Mouse (Mus musculus) kidney, adult 2 months (tissue): ENCODE measurements around the gene St13. TPM values are rescaled to one million over a fixed set of nuclear protein-coding genes. Genes with fewer than 3 reads are reported as not detected.

ENCODE experiments used
- DNase-seq: peaks from one replicate; pipeline ENCODE4 v3.0.0; 2021
- H3K27ac ChIP-seq: fragments of 200-500 bp; 2 replicates; pipeline ENCODE4 v1.5.1; 2012; ENCODE audit warnings: low read depth, low read length, control low read depth, inconsistent platforms; ENCODE audit not compliant: insufficient read depth
- H3K27me3 ChIP-seq: fragments of 200-500 bp; replicated peaks from 2 replicates; pipeline ENCODE4 v1.6.1; 2012; ENCODE audit warnings: mild to moderate bottlenecking, moderate library complexity, low read length, inconsistent platforms; ENCODE audit not compliant: control insufficient read depth, insufficient read depth
- H3K36me3 ChIP-seq: fragments of 200-500 bp; 2 replicates; pipeline ENCODE4 v1.6.1; 2012; ENCODE audit warnings: mild to moderate bottlenecking, moderate library complexity, low read length, inconsistent platforms; ENCODE audit not compliant: control insufficient read depth, insufficient read depth
- H3K4me1 ChIP-seq: fragments of 200-500 bp; 2 replicates; pipeline ENCODE4 v1.6.1; 2011; ENCODE audit warnings: low read length; ENCODE audit not compliant: control insufficient read depth, insufficient read depth
- H3K4me3 ChIP-seq: fragments of 200-500 bp; 2 replicates; pipeline ENCODE4 v1.5.1; 2011; ENCODE audit warnings: mild to moderate bottlenecking, low read depth, low read length, control low read depth; ENCODE audit not compliant: insufficient read depth
- CTCF ChIP-seq: fragments of 200-500 bp; conservative IDR thresholded peaks from 2 replicates; pipeline ENCODE4 v1.5.1; 2011; ENCODE audit warnings: low read depth, mild to moderate bottlenecking, control low read depth, low read length, moderate library complexity, mixed read lengths; ENCODE audit not compliant: insufficient read depth, insufficient read length
- POLR2A ChIP-seq: fragments of 200-500 bp; IDR thresholded peaks from one replicate; pipeline ENCODE4 v1.6.1; 2011; ENCODE audit warnings: low read depth, low read length, control low read depth
- WGBS: fragments of 180-500 bp; shearing (Covaris S2); methylation state at CpG from one replicate; pipeline ENCODE4 v1.1.7; 2018; 5-methylcytosine and 5-hydroxymethylcytosine counted together
- polyA plus RNA-seq: library from polyadenylated mRNA; depleted of rRNA; stranded (reverse); fragments of >200 nt; gene quantifications from 2 replicates; pipeline ENCODE4 v1.2.3, GENCODE M21; 2012

Gene St13
- polyA plus RNA-seq, 1 experiment = 46.3 TPM

- Histone ChIP-seq H3K27ac (no peak overlapping the region), H3K27me3 (no peaks in the 10 kb centered on the region; the same call in 1 of the 2 replicates), H3K36me3 (no peaks in the 10 kb centered on the region), H3K4me1 (peaks cover 20% of the 10 kb centered on the region; the same call in 1 of the 2 replicates), H3K4me3 (no peak overlapping the region)
- DNase-seq = no peak
- 40% methylated on average over 2 of the region's 2 CpGs for WGBS
- TF ChIP-seq CTCF = no peak
- TF ChIP-seq POLR2A = no peak
Measured at GRCm38 (mm10) chr15:81348366-81348765, 51.5 kb downstream of the St13 start.

GRCm38 (mm10) chr15:81347466-81347865, 52.4 kb downstream of the St13 start:
- 91% methylated on average over 2 of the region's 2 CpGs for WGBS

GRCm38 (mm10) chr15:81341426-81341825, 58.5 kb downstream of the St13 start:
- Histone ChIP-seq H3K27ac (no peak overlapping the region), H3K4me1 (peaks cover 15% of the 10 kb centered on the region; the same call in 1 of the 2 replicates), H3K27me3 (no peaks in the 10 kb centered on the region), H3K36me3 (peaks cover 5% of the 10 kb centered on the region), H3K4me3 (no peak overlapping the region)
- DNase-seq = no peak
- TF ChIP-seq CTCF = no peak
- TF ChIP-seq POLR2A = no peak
- WGBS = 89% methylated on average over 2 of the region's 2 CpGs

More at GRCm38 (mm10) chr15:81347466-81347865, 52.4 kb downstream of the St13 start:
- Histone ChIP-seq H3K36me3 (no peaks in the 10 kb centered on the region; the same call in 1 of the 2 replicates), H3K27me3 (no peaks in the 10 kb centered on the region; the same call in 1 of the 2 replicates), H3K4me1 (peaks cover 19% of the 10 kb centered on the region; the same call in 1 of the 2 replicates), H3K27ac (no peak overlapping the region), H3K4me3 (no peak overlapping the region)
- DNase-seq = no peak
- TF ChIP-seq CTCF = no peak
- TF ChIP-seq POLR2A = no peak

- 92% methylated on average over 3 of the region's 3 CpGs for WGBS
- Histone ChIP-seq H3K4me3 (no peak overlapping the region), H3K36me3 (peaks cover 5% of the 10 kb centered on the region), H3K4me1 (peaks cover 4% of the 10 kb centered on the region; the same call in 1 of the 2 replicates), H3K27me3 (no peaks in the 10 kb centered on the region), H3K27ac (no peak overlapping the region)
- no peak for TF ChIP-seq CTCF
- TF ChIP-seq POLR2A = no peak
- DNase-seq = no peak
Measured at GRCm38 (mm10) chr15:81339158-81339557, 60.7 kb downstream of the St13 start.

GRCm38 (mm10) chr15:81336466-81336865, 63.4 kb downstream of the St13 start:
- no peak for TF ChIP-seq CTCF
- no peak for TF ChIP-seq POLR2A
- Histone ChIP-seq H3K36me3 (peaks cover 7% of the 10 kb centered on the region), H3K4me3 (no peak overlapping the region), H3K27ac (no peak overlapping the region), H3K27me3 (no peaks in the 10 kb centered on the region), H3K4me1 (peaks cover 4% of the 10 kb centered on the region; the same call in 1 of the 2 replicates)
- WGBS = 71% methylated on average over 5 of the region's 5 CpGs
- DNase-seq = no peak

GRCm38 (mm10) chr15:81332517-81332916, 67.4 kb downstream of the St13 start:
- Histone ChIP-seq H3K27me3 (no peaks in the 10 kb centered on the region), H3K36me3 (peaks cover 5% of the 10 kb centered on the region; the same call in 1 of the 2 replicates), H3K4me1 (peaks cover 13% of the 10 kb centered on the region), H3K27ac (no peak overlapping the region), H3K4me3 (no peak overlapping the region)
- WGBS = 93% methylated on average over 4 of the region's 4 CpGs
- no peak for TF ChIP-seq POLR2A
- no peak for TF ChIP-seq CTCF
- no peak for DNase-seq

DNA sequence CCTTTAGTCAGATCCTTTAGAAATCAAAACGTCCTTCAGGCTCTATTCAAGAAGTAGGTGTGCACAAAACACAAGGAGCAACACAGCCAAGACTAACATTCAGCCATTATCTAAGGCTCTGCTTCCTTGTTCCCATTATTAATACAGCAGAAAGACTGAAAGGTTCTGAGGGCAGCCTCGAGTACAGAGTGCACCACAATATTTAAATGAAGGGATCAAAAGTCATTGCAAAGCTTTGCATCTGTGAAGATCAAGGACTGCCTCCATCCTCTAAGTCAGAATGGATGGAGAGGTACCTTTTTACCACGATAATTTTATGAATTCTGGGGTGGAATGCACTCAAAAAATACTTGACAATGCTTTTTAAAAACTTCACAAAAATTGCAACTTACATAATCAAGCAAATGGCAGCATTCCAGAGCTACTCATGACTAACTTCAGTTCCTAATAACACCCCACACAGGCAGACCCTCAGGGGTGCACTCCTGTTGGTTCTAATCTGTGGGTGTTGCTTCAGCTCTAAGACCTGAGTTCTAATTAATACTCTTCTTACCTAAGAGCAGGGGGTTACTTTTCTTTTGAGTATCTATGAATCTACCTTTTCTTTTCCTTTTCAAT, 69.0 kb downstream of the St13 start:
- H3K27me3 ChIP-seq = no peaks in the 10 kb centered on the region
- TF ChIP-seq POLR2A (no peak), CTCF (no peak)
- no peak overlapping the region for H3K4me3 ChIP-seq
- H3K27ac ChIP-seq = peak overlapping the region; percentile 62
- H3K36me3 ChIP-seq = peaks cover 9% of the 10 kb centered on the region; the same call in 1 of the 2 replicates
- H3K4me1 ChIP-seq = peaks cover 13% of the 10 kb centered on the region
- 44% methylated on average over 3 of the region's 3 CpGs for WGBS
- DNase-seq = peak; percentile 51
